In the genomic region with DNA sequence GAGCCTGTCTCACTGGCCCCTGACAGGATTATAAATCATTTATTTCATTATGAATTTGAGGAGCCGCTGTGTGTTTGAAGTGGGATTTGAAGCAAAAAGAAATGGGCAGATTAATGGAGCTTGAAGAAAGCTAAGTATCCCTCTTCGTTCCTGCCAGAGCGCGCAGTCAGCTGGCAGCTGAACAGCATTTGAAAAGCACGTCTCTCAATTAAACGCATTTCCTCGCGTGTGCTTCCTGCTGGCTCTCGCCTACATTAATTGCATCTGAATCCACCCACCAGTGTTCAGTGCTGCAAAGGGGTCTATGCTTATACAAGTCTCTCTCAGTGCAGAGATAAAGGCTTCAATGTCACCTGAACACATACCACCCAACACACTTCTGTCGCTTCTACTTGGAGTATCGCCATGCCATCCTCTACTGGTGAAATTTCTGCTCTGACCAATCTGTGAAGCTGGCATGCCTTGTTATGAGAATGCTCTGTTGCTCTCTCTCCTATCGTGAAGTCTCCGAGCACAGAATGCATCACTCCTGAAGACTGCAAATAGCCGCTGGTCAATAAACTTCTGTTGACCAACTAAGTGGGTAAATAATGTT, we compare ENCODE assay signal across 24 mouse cellular contexts.
A peak's percentile ranks its signal among the peaks of the same experiment; 100 is the strongest.
DNase-seq lines count a peak whose midpoint lies in the region; ATAC-seq lines count a peak whose summit lies in the region.
"Had no signal": no experiment of that assay in that cellular context is flagged by ENCODE, and none has a peak within 500 bp of the region (broad histone marks: within the 10 kb centered on the region; RNA-seq: fewer than 3 reads in every experiment).

No protein-coding gene starts in this region.

- 61% methylated on average over 14 of the region's 14 CpGs for WGBS in hindbrain, embryonic 14.5 days
- WGBS in hindbrain, embryonic 10.5 days: 89% methylated on average over 14 of the region's 14 CpGs

- no peak overlapping the region for H3K9ac ChIP-seq in hindbrain, embryonic 14.5 days
- H3K9ac ChIP-seq: stomach, embryonic 15.5 days had no signal

- ATAC-seq in hindbrain, embryonic 14.5 days (ENCODE audit: low FRiP score): peak; percentile 35; the same call in 1 of the 2 replicates
- ATAC-seq: activated CD4-positive, CD25-positive, alpha-beta regulatory T cell, adult 4 months; CD4-positive, CD25-positive, alpha-beta regulatory T cell, adult 4 months had no signal

- no peaks in the 10 kb centered on the region for H3K27me3 ChIP-seq in hindbrain, embryonic 14.5 days (ENCODE audit: control insufficient read depth, insufficient read depth, low read length)
- no peaks in the 10 kb centered on the region for H3K27me3 ChIP-seq in hindbrain, embryonic 10.5 days (ENCODE audit: insufficient read depth, poor library complexity, severe bottlenecking)
- H3K27me3 ChIP-seq: stomach, embryonic 15.5 days had no signal

- H3K27ac ChIP-seq in hindbrain, embryonic 14.5 days: no peak overlapping the region
- H3K27ac ChIP-seq in hindbrain, embryonic 10.5 days: no peak overlapping the region
- H3K27ac ChIP-seq: heart, embryonic 10.5 days; stomach, embryonic 15.5 days had no signal

- no peaks in the 10 kb centered on the region for H3K36me3 ChIP-seq in hindbrain, embryonic 14.5 days (replicated peaks; ENCODE audit: control insufficient read depth, insufficient read depth)
- H3K36me3 ChIP-seq in hindbrain, embryonic 10.5 days: no peaks in the 10 kb centered on the region; the same call in 1 of the 2 replicates
- H3K36me3 ChIP-seq: heart, embryonic 10.5 days; stomach, embryonic 15.5 days had no signal

- peak; percentile 36 to 40 for DNase-seq in cerebellum, postnatal 14 days
- no peak for DNase-seq in cerebellum, adult 8-10 months
- no peak for DNase-seq in hindbrain, embryonic 14.5 days (ENCODE audit: low spot score)
- no peak for DNase-seq in hindbrain, embryonic 10.5 days (ENCODE audit: low spot score)
- DNase-seq in retina, embryonic 14.5 days (ENCODE audit: low spot score): peak; percentile 69
- no peak for DNase-seq in retina, postnatal 1 day
- DNase-seq in left cerebral cortex, postnatal 10 days (ENCODE audit: extremely low spot score in 1 of 2, low spot score in 2 of 2): no peak
- DNase-seq in spleen, postnatal 36 days (ENCODE audit: low spot score in 2 of 2): no peak
- DNase-seq: adrenal gland, postnatal 10 days; cerebellum, adult 11 months; gastrocnemius, postnatal 36 days; kidney, adult 18-20 months; kidney, postnatal 14 days; lung, adult 18-20 months; right cerebral cortex, postnatal 25 days; thymus, adult 18-20 months; thymus, postnatal 4 days had no signal

- H3K4me2 ChIP-seq in hindbrain, embryonic 14.5 days (replicated peaks): no peak overlapping the region
- H3K4me2 ChIP-seq: liver, embryonic 11.5 days; stomach, embryonic 15.5 days had no signal

- H3K9me3 ChIP-seq in hindbrain, embryonic 14.5 days (ENCODE audit: control insufficient read depth, low read length): 0 out of 2 replicates have a peak, but pooled peaks cover 3% of the 10 kb centered on the region
- H3K9me3 ChIP-seq in hindbrain, embryonic 10.5 days: peaks cover 11% of the 10 kb centered on the region; the same call in 1 of the 2 replicates
- H3K9me3 ChIP-seq: heart, embryonic 10.5 days; stomach, embryonic 15.5 days had no signal

- peaks cover 23% of the 10 kb centered on the region for H3K4me1 ChIP-seq in hindbrain, embryonic 14.5 days (replicated peaks; ENCODE audit: control insufficient read depth, insufficient read depth, low read length)
- peaks cover 32% of the 10 kb centered on the region for H3K4me1 ChIP-seq in hindbrain, embryonic 10.5 days (replicated peaks)
- H3K4me1 ChIP-seq: stomach, embryonic 15.5 days had no signal

- intact Hi-C loops in left cerebral cortex, postnatal 10 days (cut with DNase I): no loop called here

- H3K4me3 ChIP-seq in hindbrain, embryonic 14.5 days (replicated peaks; ENCODE audit: low read length): no peak overlapping the region
- no peak overlapping the region for H3K4me3 ChIP-seq in hindbrain, embryonic 10.5 days
- H3K4me3 ChIP-seq: erythroblast, embryonic 14.5 days; heart, embryonic 10.5 days; megakaryocyte, embryonic 14.5 days; stomach, embryonic 15.5 days had no signal

Comparison
In these comparisons a context has a peak if more than half of its experiments do, and no peak if none do; other contexts are left out.
1. DNase-seq: peak in cerebellum, postnatal 14 days (2 of 2) and retina, embryonic 14.5 days (single experiment); none in cerebellum, adult 8-10 months (single experiment), hindbrain, embryonic 14.5 days (single experiment), hindbrain, embryonic 10.5 days (single experiment), retina, postnatal 1 day (single experiment), left cerebral cortex, postnatal 10 days (0 of 2) and spleen, postnatal 36 days (0 of 2).